Mouse (Mus musculus) liver, embryonic 16.5 days (tissue): ENCODE results near the gene Olfr12. TPM values are rescaled to one million over a fixed set of nuclear protein-coding genes. Genes with fewer than 3 reads are reported as not detected.

ENCODE experiments used
- ATAC-seq: fragments of 200-750 bp; cut with Nextera tagmentation; 2 replicates; pipeline ENCODE4 v1.8.0; 2017; ENCODE audit warnings: low read depth, mild to moderate bottlenecking, moderate number of reproducible peaks, moderate library complexity
- H3K27ac ChIP-seq: fragments of 300-500 bp; sonication (generic); 2 replicates; pipeline ENCODE4 v1.5.1; 2014; ENCODE audit warnings: mild to moderate bottlenecking, low read length
- H3K27me3 ChIP-seq: fragments of 300-500 bp; sonication (generic); 2 replicates; pipeline ENCODE4 v1.6.1; 2014; ENCODE audit warnings: low read depth, low read length, mixed read lengths; ENCODE audit not compliant: control insufficient read depth, insufficient read depth
- H3K36me3 ChIP-seq: fragments of 300-500 bp; sonication (generic); 2 replicates; pipeline ENCODE4 v1.6.1; 2014; ENCODE audit warnings: mild to moderate bottlenecking; ENCODE audit not compliant: control insufficient read depth, insufficient read depth
- H3K4me1 ChIP-seq: fragments of 300-500 bp; sonication (generic); 2 replicates; pipeline ENCODE4 v1.6.1; 2014; ENCODE audit warnings: low read depth, low read length, mixed read lengths; ENCODE audit not compliant: control insufficient read depth
- H3K4me2 ChIP-seq: fragments of 300-500 bp; sonication (generic); 2 replicates; pipeline ENCODE4 v1.6.1; 2014; ENCODE audit warnings: low read depth, low read length, mixed read lengths
- H3K4me3 ChIP-seq: fragments of 300-500 bp; sonication (generic); 2 replicates; pipeline ENCODE4 v1.5.1; 2014; ENCODE audit warnings: low read depth, mild to moderate bottlenecking, low read length
- H3K9ac ChIP-seq: fragments of 300-500 bp; sonication (generic); 2 replicates; pipeline ENCODE4 v1.6.1; 2014; ENCODE audit warnings: low read depth, low read length
- H3K9me3 ChIP-seq: fragments of 300-500 bp; sonication (generic); replicated peaks from 2 replicates; pipeline ENCODE4 v1.6.1; 2016; ENCODE audit warnings: low read length; ENCODE audit not compliant: control insufficient read depth
- WGBS: fragments of 180-500 bp; shearing (Covaris S2); extraction: QIAGEN DNeasy Blood & Tissue Kit; methylation state at CpG from one replicate; pipeline ENCODE4 v1.1.7; 2014; ENCODE audit not compliant: insufficient replicate concordance; 5-methylcytosine and 5-hydroxymethylcytosine counted together
- polyA plus RNA-seq: library from polyadenylated mRNA; unstranded; fragments of >200 nt; fragmentation: Nextera tagmentation; extraction: Ambion mirVana; gene quantifications from 2 replicates; pipeline ENCODE4 v1.2.1, GENCODE M21; 2015

Olfr12 gene
- polyA plus RNA-seq, 1 experiment from 2014 or later, result not detected

GRCm38 (mm10) chr1:92646111-92646510 is 28.5 kb downstream of the Olfr12 start:
- H3K36me3 ChIP-seq, result no peaks in the 10 kb centered on the region
- no peak overlapping the region for H3K4me3 ChIP-seq
- H3K9me3 ChIP-seq, result no peaks in the 10 kb centered on the region
- H3K9ac ChIP-seq, result no peak overlapping the region
- WGBS, result 37% methylated on average over 2 of the region's 2 CpGs
- H3K4me1 ChIP-seq, result peaks cover 9% of the 10 kb centered on the region
- H3K27ac ChIP-seq, result no peak overlapping the region
- no peak for ATAC-seq
- no peak overlapping the region for H3K4me2 ChIP-seq
- H3K27me3 ChIP-seq, result no peaks in the 10 kb centered on the region

GRCm38 (mm10) chr1:92646601-92647000 is 29.0 kb downstream of the Olfr12 start:
- Histone ChIP-seq H3K27ac (no peak overlapping the region), H3K9ac (no peak overlapping the region), H3K27me3 (no peaks in the 10 kb centered on the region), H3K4me3 (no peak overlapping the region), H3K9me3 (no peaks in the 10 kb centered on the region), H3K4me2 (no peak overlapping the region), H3K36me3 (no peaks in the 10 kb centered on the region), H3K4me1 (peaks cover 9% of the 10 kb centered on the region)
- no peak for ATAC-seq
- WGBS, result 61% methylated on average over 7 of the region's 7 CpGs

- no peaks in the 10 kb centered on the region for H3K27me3 ChIP-seq
- no peak overlapping the region for H3K9ac ChIP-seq
- WGBS, result 46% methylated on average over 4 of the region's 4 CpGs
- no peak overlapping the region for H3K4me3 ChIP-seq
- no peaks in the 10 kb centered on the region for H3K36me3 ChIP-seq
- peaks cover 7% of the 10 kb centered on the region for H3K4me1 ChIP-seq
- no peak for ATAC-seq
- H3K9me3 ChIP-seq, result no peaks in the 10 kb centered on the region
- no peak overlapping the region for H3K4me2 ChIP-seq
- no peak overlapping the region for H3K27ac ChIP-seq
Observed at GRCm38 (mm10) chr1:92647026-92647425, 29.4 kb downstream of the Olfr12 start.

GRCm38 (mm10) chr1:92647752-92648151 is 30.2 kb downstream of the Olfr12 start:
- WGBS, result 7% methylated on average over 8 of the region's 8 CpGs
- Histone ChIP-seq H3K27ac (no peak overlapping the region), H3K27me3 (no peaks in the 10 kb centered on the region), H3K9ac (no peak overlapping the region), H3K36me3 (no peaks in the 10 kb centered on the region), H3K9me3 (no peaks in the 10 kb centered on the region), H3K4me1 (peaks cover 3% of the 10 kb centered on the region), H3K4me2 (peak overlapping the region; percentile 41), H3K4me3 (no peak overlapping the region)
- ATAC-seq, result peak; percentile 37; the same call in 1 of the 2 replicates

GRCm38 (mm10) chr1:92648197-92648596 is 30.6 kb downstream of the Olfr12 start:
- H3K4me2 ChIP-seq, result peak overlapping the region; percentile 41
- no peaks in the 10 kb centered on the region for H3K27me3 ChIP-seq
- no peaks in the 10 kb centered on the region for H3K9me3 ChIP-seq
- WGBS, result 12% methylated on average over 10 of the region's 10 CpGs
- peaks cover 3% of the 10 kb centered on the region for H3K4me1 ChIP-seq
- no peak overlapping the region for H3K27ac ChIP-seq
- H3K36me3 ChIP-seq, result no peaks in the 10 kb centered on the region
- no peak overlapping the region for H3K4me3 ChIP-seq
- H3K9ac ChIP-seq, result no peak overlapping the region
- ATAC-seq, result no peak

- Histone ChIP-seq H3K27me3 (no peaks in the 10 kb centered on the region), H3K4me3 (no peak within 1 kb of the TSS), H3K4me2 (peak within 1 kb of the TSS; percentile 41), H3K4me1 (peaks cover 3% of the 10 kb centered on the region), H3K36me3 (no peaks in the 10 kb centered on the region), H3K9me3 (no peaks in the 10 kb centered on the region), H3K9ac (no peak within 1 kb of the TSS), H3K27ac (no peak within 1 kb of the TSS)
- 19% methylated on average over 8 of the region's 8 CpGs for WGBS
- ATAC-seq, result no peak
Observed at GRCm38 (mm10) chr1:92648673-92649072, 31.1 kb downstream of the Olfr12 start, which contains the start of gene Otos. Gene Otos (minus strand): TSS chr1:92648841.

- WGBS, result 52% methylated on average over 3 of the region's 3 CpGs
Observed at GRCm38 (mm10) chr1:92651467-92651866, 33.9 kb downstream of the Olfr12 start.

GRCm38 (mm10) chr1:92653179-92653578 is 35.6 kb downstream of the Olfr12 start:
- WGBS, result 69% methylated on average over 3 of the region's 3 CpGs

More at GRCm38 (mm10) chr1:92651467-92651866, 33.9 kb downstream of the Olfr12 start:
- Histone ChIP-seq H3K9me3 (no peaks in the 10 kb centered on the region), H3K4me1 (peaks cover 3% of the 10 kb centered on the region), H3K9ac (no peak overlapping the region), H3K36me3 (no peaks in the 10 kb centered on the region), H3K27ac (no peak overlapping the region), H3K4me3 (no peak overlapping the region), H3K4me2 (no peak overlapping the region), H3K27me3 (no peaks in the 10 kb centered on the region)
- ATAC-seq, result no peak

GRCm38 (mm10) chr1:92654676-92655075 is 37.1 kb downstream of the Olfr12 start:
- Histone ChIP-seq H3K9ac (no peak overlapping the region), H3K4me2 (no peak overlapping the region), H3K9me3 (no peaks in the 10 kb centered on the region), H3K27ac (no peak overlapping the region), H3K36me3 (no peaks in the 10 kb centered on the region), H3K4me3 (no peak overlapping the region), H3K4me1 (no peaks in the 10 kb centered on the region; the same call in 1 of the 2 replicates), H3K27me3 (no peaks in the 10 kb centered on the region)
- WGBS, result 57% methylated on average over 2 of the region's 2 CpGs
- no peak for ATAC-seq

More at GRCm38 (mm10) chr1:92653179-92653578, 35.6 kb downstream of the Olfr12 start:
- no peak overlapping the region for H3K4me2 ChIP-seq
- no peak overlapping the region for H3K4me3 ChIP-seq
- no peak overlapping the region for H3K9ac ChIP-seq
- H3K9me3 ChIP-seq, result no peaks in the 10 kb centered on the region
- ATAC-seq, result no peak
- H3K4me1 ChIP-seq, result no peaks in the 10 kb centered on the region; the same call in none of the 2 replicates
- H3K27me3 ChIP-seq, result no peaks in the 10 kb centered on the region
- no peaks in the 10 kb centered on the region for H3K36me3 ChIP-seq
- H3K27ac ChIP-seq, result no peak overlapping the region
